Mouse (Mus musculus): Measurements from ENCODE around the gene Pus7l. TPM values are rescaled to one million over a fixed set of nuclear protein-coding genes. Genes with fewer than 3 reads are reported as not detected.
"Not testable (repeated sequence)": the region's sequence is repeated elsewhere in the genome, so short reads cannot be mapped to it uniquely, and the experiment has no call there.

The Pus7l gene
- polyA plus RNA-seq, 1 experiment from 2014 or later = 5.2 TPM

- H3K27me3 ChIP-seq (replicated peaks; ENCODE audit: control insufficient read depth, insufficient read depth, low read length); H3K4me1 ChIP-seq (ENCODE audit: control insufficient read depth, insufficient read depth, low read length); H3K4me2 ChIP-seq (ENCODE audit: low read length); H3K9me3 ChIP-seq (replicated peaks; ENCODE audit: control insufficient read depth, low read length); H3K27ac ChIP-seq (ENCODE audit: low read depth, low read length); H3K36me3 ChIP-seq (ENCODE audit: control insufficient read depth, insufficient read depth, low read length); H3K9ac ChIP-seq (ENCODE audit: low read length); H3K4me3 ChIP-seq (ENCODE audit: low read depth, low read length); DNase-seq (ENCODE audit: low spot score); ATAC-seq: not testable (repeated sequence)
- WGBS = 97% methylated on average over 2 of the region's 2 CpGs
Measured at GRCm38 (mm10) chr15:94488028-94488427, 55.3 kb downstream of the Pus7l start.

GRCm38 (mm10) chr15:94482555-94482954 lies 60.8 kb downstream of the Pus7l start:
- no peak overlapping the region for H3K4me2 ChIP-seq (ENCODE audit: low read length)
- no peaks in the 10 kb centered on the region for H3K27me3 ChIP-seq (replicated peaks; ENCODE audit: control insufficient read depth, insufficient read depth, low read length)
- H3K4me1 ChIP-seq (ENCODE audit: control insufficient read depth, insufficient read depth, low read length) = peaks cover 13% of the 10 kb centered on the region
- ATAC-seq (peak; percentile 65), DNase-seq (ENCODE audit: low spot score) (no peak)
- H3K27ac ChIP-seq (ENCODE audit: low read depth, low read length) = no peak overlapping the region
- H3K4me3 ChIP-seq (ENCODE audit: low read depth, low read length) = no peak overlapping the region
- 26% methylated on average over 2 of the region's 2 CpGs for WGBS
- H3K9me3 ChIP-seq (replicated peaks; ENCODE audit: control insufficient read depth, low read length) = no peaks in the 10 kb centered on the region
- H3K36me3 ChIP-seq (ENCODE audit: control insufficient read depth, insufficient read depth, low read length) = no peaks in the 10 kb centered on the region
- H3K9ac ChIP-seq (ENCODE audit: low read length) = no peak overlapping the region

- no peak overlapping the region for H3K4me2 ChIP-seq (ENCODE audit: low read length)
- H3K9me3 ChIP-seq (replicated peaks; ENCODE audit: control insufficient read depth, low read length) = no peaks in the 10 kb centered on the region
- DNase-seq (ENCODE audit: low spot score) (no peak), ATAC-seq (no peak)
- H3K4me3 ChIP-seq (ENCODE audit: low read depth, low read length) = no peak overlapping the region
- H3K27me3 ChIP-seq (replicated peaks; ENCODE audit: control insufficient read depth, insufficient read depth, low read length) = no peaks in the 10 kb centered on the region
- no peak overlapping the region for H3K9ac ChIP-seq (ENCODE audit: low read length)
- no peaks in the 10 kb centered on the region for H3K36me3 ChIP-seq (ENCODE audit: control insufficient read depth, insufficient read depth, low read length)
- H3K27ac ChIP-seq (ENCODE audit: low read depth, low read length) = no peak overlapping the region
- WGBS = 95% methylated on average over 4 of the region's 4 CpGs
- H3K4me1 ChIP-seq (ENCODE audit: control insufficient read depth, insufficient read depth, low read length) = peaks cover 16% of the 10 kb centered on the region
Measured at GRCm38 (mm10) chr15:94480792-94481191, 62.6 kb downstream of the Pus7l start.

- WGBS = 81% methylated on average over 5 of the region's 5 CpGs
- Histone ChIP-seq H3K4me2 (ENCODE audit: low read length) (no peak overlapping the region), H3K9ac (ENCODE audit: low read length) (no peak overlapping the region), H3K9me3 (replicated peaks; ENCODE audit: control insufficient read depth, low read length) (no peaks in the 10 kb centered on the region), H3K4me1 (ENCODE audit: control insufficient read depth, insufficient read depth, low read length) (peaks cover 16% of the 10 kb centered on the region), H3K4me3 (ENCODE audit: low read depth, low read length) (no peak overlapping the region), H3K27me3 (replicated peaks; ENCODE audit: control insufficient read depth, insufficient read depth, low read length) (no peaks in the 10 kb centered on the region), H3K27ac (ENCODE audit: low read depth, low read length) (no peak overlapping the region), H3K36me3 (ENCODE audit: control insufficient read depth, insufficient read depth, low read length) (no peaks in the 10 kb centered on the region)
- DNase-seq (ENCODE audit: low spot score) = no peak
- no peak for ATAC-seq
Measured at GRCm38 (mm10) chr15:94480248-94480647, 63.1 kb downstream of the Pus7l start.

- H3K4me2 ChIP-seq (ENCODE audit: low read length) = no peak overlapping the region
- H3K27ac ChIP-seq (ENCODE audit: low read depth, low read length) = no peak overlapping the region
- peaks cover 16% of the 10 kb centered on the region for H3K4me1 ChIP-seq (ENCODE audit: control insufficient read depth, insufficient read depth, low read length)
- no peaks in the 10 kb centered on the region for H3K27me3 ChIP-seq (replicated peaks; ENCODE audit: control insufficient read depth, insufficient read depth, low read length)
- 0 out of 2 replicates have a peak, but pooled peaks have one; percentile 32 for ATAC-seq
- no peak overlapping the region for H3K4me3 ChIP-seq (ENCODE audit: low read depth, low read length)
- 46% methylated on average over 3 of the region's 3 CpGs for WGBS
- no peaks in the 10 kb centered on the region for H3K9me3 ChIP-seq (replicated peaks; ENCODE audit: control insufficient read depth, low read length)
- DNase-seq (ENCODE audit: low spot score) = peak; percentile 81
- no peaks in the 10 kb centered on the region for H3K36me3 ChIP-seq (ENCODE audit: control insufficient read depth, insufficient read depth, low read length)
- no peak overlapping the region for H3K9ac ChIP-seq (ENCODE audit: low read length)
Measured at GRCm38 (mm10) chr15:94479513-94480136, 63.7 kb downstream of the Pus7l start.

GRCm38 (mm10) chr15:94478706-94479105 lies 64.6 kb downstream of the Pus7l start:
- Histone ChIP-seq H3K4me3 (ENCODE audit: low read depth, low read length) (no peak overlapping the region), H3K9me3 (replicated peaks; ENCODE audit: control insufficient read depth, low read length) (no peaks in the 10 kb centered on the region), H3K36me3 (ENCODE audit: control insufficient read depth, insufficient read depth, low read length) (no peaks in the 10 kb centered on the region), H3K27ac (ENCODE audit: low read depth, low read length) (no peak overlapping the region), H3K9ac (ENCODE audit: low read length) (no peak overlapping the region), H3K4me2 (ENCODE audit: low read length) (no peak overlapping the region), H3K27me3 (replicated peaks; ENCODE audit: control insufficient read depth, insufficient read depth, low read length) (no peaks in the 10 kb centered on the region), H3K4me1 (ENCODE audit: control insufficient read depth, insufficient read depth, low read length) (peaks cover 16% of the 10 kb centered on the region)
- DNase-seq (ENCODE audit: low spot score) = no peak
- peak; percentile 49 for ATAC-seq
- 10% methylated on average over 13 of the region's 13 CpGs for WGBS

- no peak overlapping the region for H3K27ac ChIP-seq (ENCODE audit: low read depth, low read length)
- no peaks in the 10 kb centered on the region for H3K27me3 ChIP-seq (replicated peaks; ENCODE audit: control insufficient read depth, insufficient read depth, low read length)
- no peaks in the 10 kb centered on the region for H3K36me3 ChIP-seq (ENCODE audit: control insufficient read depth, insufficient read depth, low read length)
- ATAC-seq = peak; percentile 58; the same call in 1 of the 2 replicates
- no peak overlapping the region for H3K4me3 ChIP-seq (ENCODE audit: low read depth, low read length)
- peak; percentile 72 for DNase-seq (ENCODE audit: low spot score)
- no peaks in the 10 kb centered on the region for H3K9me3 ChIP-seq (replicated peaks; ENCODE audit: control insufficient read depth, low read length)
- H3K9ac ChIP-seq (ENCODE audit: low read length) = no peak overlapping the region
- peaks cover 16% of the 10 kb centered on the region for H3K4me1 ChIP-seq (ENCODE audit: control insufficient read depth, insufficient read depth, low read length)
- 7% methylated on average over 7 of the region's 7 CpGs for WGBS
- no peak overlapping the region for H3K4me2 ChIP-seq (ENCODE audit: low read length)
Measured at GRCm38 (mm10) chr15:94477287-94477686, 66.1 kb downstream of the Pus7l start.

GRCm38 (mm10) chr15:94475975-94476374 lies 67.4 kb downstream of the Pus7l start:
- H3K9ac ChIP-seq (ENCODE audit: low read length) = no peak overlapping the region
- no peaks in the 10 kb centered on the region for H3K36me3 ChIP-seq (ENCODE audit: control insufficient read depth, insufficient read depth, low read length)
- DNase-seq (ENCODE audit: low spot score) (no peak), ATAC-seq (no peak)
- H3K9me3 ChIP-seq (replicated peaks; ENCODE audit: control insufficient read depth, low read length) = no peaks in the 10 kb centered on the region
- H3K4me3 ChIP-seq (ENCODE audit: low read depth, low read length) = no peak overlapping the region
- H3K4me2 ChIP-seq (ENCODE audit: low read length) = no peak overlapping the region
- H3K4me1 ChIP-seq (ENCODE audit: control insufficient read depth, insufficient read depth, low read length) = peaks cover 16% of the 10 kb centered on the region
- no peaks in the 10 kb centered on the region for H3K27me3 ChIP-seq (replicated peaks; ENCODE audit: control insufficient read depth, insufficient read depth, low read length)
- 91% methylated on average over 5 of the region's 5 CpGs for WGBS
- no peak overlapping the region for H3K27ac ChIP-seq (ENCODE audit: low read depth, low read length)

All from forebrain, embryonic 14.5 days (tissue).